In the genomic region with DNA sequence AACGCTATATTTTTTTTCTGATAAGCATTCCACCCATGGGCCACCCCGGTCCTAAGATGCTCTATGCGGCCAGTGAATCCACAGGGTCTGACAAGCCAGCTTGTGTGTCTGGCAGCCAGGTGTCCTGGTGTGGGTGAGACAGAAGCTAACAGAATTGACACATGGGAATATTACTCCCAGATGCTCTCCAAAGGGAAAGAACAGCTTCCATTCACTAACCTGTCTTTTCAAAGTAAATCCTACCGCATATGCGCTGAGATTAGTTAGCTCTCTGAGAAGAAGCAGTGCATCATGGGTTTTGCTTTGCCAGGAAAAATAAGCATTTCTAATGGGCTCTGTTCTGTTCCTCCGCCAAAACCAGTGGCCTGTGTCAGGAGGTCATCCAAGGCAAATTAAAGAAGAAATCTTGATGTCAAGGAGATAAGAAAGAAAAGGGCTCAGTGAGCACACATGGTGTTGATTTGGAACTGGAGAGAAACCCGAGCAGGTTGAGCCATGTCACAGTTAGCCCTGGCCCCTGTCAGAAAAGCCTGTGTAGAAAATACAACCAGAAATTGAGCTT, we compare ENCODE assay signal across 15 mouse cellular contexts.
DNase-seq lines count a peak whose midpoint lies in the region; ATAC-seq and TF ChIP-seq lines count a peak whose summit lies in the region.
"Had no signal": no experiment of that assay in that cellular context is flagged by ENCODE, and none has a peak within 500 bp of the region (broad histone marks: within the 10 kb centered on the region; RNA-seq: fewer than 3 reads in every experiment).

No protein-coding gene starts in this region.

- H3K4me3 ChIP-seq in midbrain, embryonic 10.5 days = no peak overlapping the region
- no peak overlapping the region for H3K4me3 ChIP-seq in midbrain, postnatal 0 days (ENCODE audit: low read depth, low read length)
- H3K4me3 ChIP-seq: heart, embryonic 10.5 days; hindbrain, embryonic 15.5 days; layer of hippocampus, adult 2 months; midbrain, embryonic 12.5 days had no signal

- H3K27me3 ChIP-seq in midbrain, embryonic 10.5 days (ENCODE audit: low read depth, poor library complexity, severe bottlenecking) = no peaks in the 10 kb centered on the region
- H3K27me3 ChIP-seq in midbrain, postnatal 0 days (ENCODE audit: insufficient read depth, low read length) = no peaks in the 10 kb centered on the region
- H3K27me3 ChIP-seq: hindbrain, embryonic 15.5 days; midbrain, embryonic 12.5 days had no signal

- ATAC-seq in midbrain, postnatal 0 days (ENCODE audit: low FRiP score) = no peak

- TF ChIP-seq CTCF in midbrain, postnatal 0 days (IDR thresholded peaks at IDR 0.05) = no peak

- 59% methylated on average over 7 of the region's 7 CpGs for WGBS in midbrain, embryonic 10.5 days
- WGBS in midbrain, postnatal 0 days = 38% methylated on average over 7 of the region's 7 CpGs

- peak; percentile 34 to 47 for DNase-seq in cerebellum, postnatal 10 days
- DNase-seq in cerebellum, adult 11-12 months = no peak
- peak; percentile 39 for DNase-seq in midbrain, embryonic 10.5 days (ENCODE audit: low spot score)
- no peak for DNase-seq in midbrain, postnatal 0 days (ENCODE audit: low spot score)
- DNase-seq in kidney, adult 8-10 months = peak; percentile 6 to 11
- DNase-seq in yolk sac, embryonic 10.5 days (ENCODE audit: low spot score) = peak; percentile 28
- no peak for DNase-seq in adrenal gland, adult (ENCODE audit: inconsistent age in 2 of 2, low spot score in 1 of 2)
- DNase-seq in ovary, adult 18-20 months (ENCODE audit: low spot score) = no peak
- DNase-seq: adrenal gland, adult 2 months; lung, embryonic 14.5 days had no signal

- no peak overlapping the region for H3K4me2 ChIP-seq in midbrain, postnatal 0 days (ENCODE audit: low read depth, low read length, poor library complexity, severe bottlenecking)
- H3K4me2 ChIP-seq: hindbrain, embryonic 15.5 days; lung, embryonic 14.5 days; midbrain, embryonic 12.5 days had no signal

- H3K9ac ChIP-seq in midbrain, postnatal 0 days (replicated peaks; ENCODE audit: low read length, poor library complexity, severe bottlenecking) = no peak overlapping the region
- H3K9ac ChIP-seq: hindbrain, embryonic 15.5 days; lung, embryonic 14.5 days; midbrain, embryonic 12.5 days had no signal

- no peaks in the 10 kb centered on the region for H3K36me3 ChIP-seq in midbrain, embryonic 10.5 days
- no peaks in the 10 kb centered on the region for H3K36me3 ChIP-seq in midbrain, postnatal 0 days (ENCODE audit: insufficient read depth, low read length)
- H3K36me3 ChIP-seq: heart, embryonic 10.5 days; hindbrain, embryonic 15.5 days; midbrain, embryonic 12.5 days had no signal

- no peaks in the 10 kb centered on the region for H3K9me3 ChIP-seq in midbrain, embryonic 10.5 days (replicated peaks)
- H3K9me3 ChIP-seq in midbrain, postnatal 0 days (ENCODE audit: low read length) = no peaks in the 10 kb centered on the region
- H3K9me3 ChIP-seq: heart, embryonic 10.5 days; hindbrain, embryonic 15.5 days; midbrain, embryonic 12.5 days had no signal

- H3K4me1 ChIP-seq in midbrain, embryonic 10.5 days = peaks cover 9% of the 10 kb centered on the region
- no peaks in the 10 kb centered on the region; the same call in 1 of the 2 replicates for H3K4me1 ChIP-seq in midbrain, postnatal 0 days (ENCODE audit: insufficient read depth, low read length)
- H3K4me1 ChIP-seq: heart, embryonic 10.5 days; hindbrain, embryonic 15.5 days had no signal

- H3K27ac ChIP-seq in midbrain, embryonic 10.5 days (replicated peaks) = peak overlapping the region; percentile 23; the same call in 1 of the 2 replicates
- no peak overlapping the region for H3K27ac ChIP-seq in midbrain, postnatal 0 days (ENCODE audit: low read depth, low read length)
- H3K27ac ChIP-seq: heart, embryonic 10.5 days; hindbrain, embryonic 15.5 days; layer of hippocampus, adult 2 months; midbrain, embryonic 12.5 days; stomach, postnatal 0 days had no signal

Comparison
In these comparisons a context has a peak if more than half of its experiments do, and no peak if none do; other contexts are left out.
1. DNase-seq: peak in cerebellum, postnatal 10 days (2 of 2), midbrain, embryonic 10.5 days (single experiment), kidney, adult 8-10 months (2 of 2) and yolk sac, embryonic 10.5 days (single experiment); none in cerebellum, adult 11-12 months (single experiment), midbrain, postnatal 0 days (single experiment), adrenal gland, adult (0 of 2) and ovary, adult 18-20 months (single experiment).